Mouse (Mus musculus) brain, embryonic 14.5 days (tissue): ENCODE results near the gene Cxcl17.

ENCODE experiments used
- CTCF ChIP-seq: fragments of 200-500 bp; IDR thresholded peaks from 2 replicates; pipeline ENCODE4 v1.5.1; 2012; ENCODE audit warnings: inconsistent platforms, mild to moderate bottlenecking, moderate library complexity, borderline replicate concordance; ENCODE audit not compliant: insufficient read depth, insufficient read length; ENCODE audit errors: extremely low read depth
- POLR2A ChIP-seq: fragments of 200-500 bp; IDR thresholded peaks from 2 replicates; pipeline ENCODE4 v1.6.1; 2012; ENCODE audit warnings: mild to moderate bottlenecking, inconsistent platforms, borderline replicate concordance; ENCODE audit not compliant: poor library complexity, insufficient read depth, insufficient read length, severe bottlenecking; ENCODE audit errors: extremely low read depth

DNA sequence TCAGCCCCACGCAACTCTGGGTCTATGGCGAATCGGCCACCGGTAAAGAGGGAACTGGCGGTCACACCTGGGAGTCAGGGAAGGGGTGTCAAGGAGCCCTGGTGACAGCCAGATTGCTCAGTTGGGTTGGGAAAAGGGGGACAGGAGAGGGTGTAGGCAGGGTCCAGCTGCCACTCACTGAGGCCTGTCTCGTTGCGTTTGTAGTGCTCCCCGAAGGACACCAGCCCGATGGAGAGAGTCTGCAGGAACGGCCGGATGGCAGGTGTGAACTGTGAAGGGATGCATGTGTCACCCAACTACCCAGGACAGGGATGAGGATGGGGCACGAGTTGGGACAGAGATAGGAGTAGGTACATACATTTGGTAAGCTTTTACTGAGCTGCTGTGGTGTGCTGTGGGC lies 27.4 kb downstream of the Cxcl17 start:
- TF ChIP-seq POLR2A (no peak), CTCF (no peak)
